Mouse (Mus musculus) heart, postnatal 0 days (tissue): ENCODE results near the gene Il1r1. TPM values are rescaled to one million over a fixed set of nuclear protein-coding genes. Genes with fewer than 3 reads are reported as not detected.

ENCODE experiments used
- ATAC-seq: fragments of 200-750 bp; cut with Nextera tagmentation; 2 replicates; pipeline ENCODE4 v1.8.0; 2017; ENCODE audit warnings: low read depth, moderate number of reproducible peaks, moderate library complexity; ENCODE audit not compliant: insufficient read depth
- DNase-seq: peaks from one replicate; pipeline ENCODE4 v3.0.0-alpha.2; 2016; ENCODE audit warnings: low spot score
- H3K27ac ChIP-seq: fragments of 300-500 bp; sonication (generic); 2 replicates; pipeline ENCODE4 v1.5.1; 2014; ENCODE audit warnings: low read depth, mild to moderate bottlenecking
- H3K27me3 ChIP-seq: fragments of 300-500 bp; sonication (generic); 2 replicates; pipeline ENCODE4 v1.6.1; 2014; ENCODE audit warnings: low read length, mixed read lengths; ENCODE audit not compliant: control insufficient read depth, insufficient read depth
- H3K36me3 ChIP-seq: fragments of 300-500 bp; sonication (generic); replicated peaks from 2 replicates; pipeline ENCODE4 v1.6.1; 2014; ENCODE audit warnings: low read length, mixed read lengths; ENCODE audit not compliant: control insufficient read depth, insufficient read depth
- H3K4me1 ChIP-seq: fragments of 300-500 bp; sonication (generic); 2 replicates; pipeline ENCODE4 v1.6.1; 2014; ENCODE audit warnings: antibody characterized with exemption; ENCODE audit not compliant: control insufficient read depth, insufficient read depth
- H3K4me2 ChIP-seq: fragments of 300-500 bp; sonication (generic); 2 replicates; pipeline ENCODE4 v1.6.1; 2014; ENCODE audit warnings: low read depth, mild to moderate bottlenecking, low read length, moderate library complexity
- H3K4me3 ChIP-seq: fragments of 300-500 bp; sonication (generic); 2 replicates; pipeline ENCODE4 v1.5.1; 2014; ENCODE audit warnings: low read depth, low read length
- H3K9ac ChIP-seq: fragments of 300-500 bp; sonication (generic); replicated peaks from 2 replicates; pipeline ENCODE4 v1.6.1; 2014; ENCODE audit warnings: low read depth, low read length, mixed read lengths
- H3K9me3 ChIP-seq: fragments of 300-500 bp; sonication (generic); replicated peaks from 2 replicates; pipeline ENCODE4 v1.6.1; 2016; ENCODE audit warnings: low read length; ENCODE audit not compliant: control insufficient read depth
- CTCF ChIP-seq: IDR thresholded peaks from 2 replicates; pipeline ENCODE4 v1.5.1; 2016; ENCODE audit warnings: antibody characterized with exemption, control low read depth, low read depth
- EP300 ChIP-seq: IDR thresholded peaks from 2 replicates; pipeline ENCODE4 v1.6.1; 2016; ENCODE audit warnings: antibody characterized with exemption, low read depth
- WGBS: fragments of 180-500 bp; shearing (Covaris S2); extraction: QIAGEN DNeasy Blood & Tissue Kit; methylation state at CpG from one replicate; pipeline ENCODE4 v1.1.7; 2014; 5-methylcytosine and 5-hydroxymethylcytosine counted together
- polyA plus RNA-seq: library from polyadenylated mRNA; unstranded; fragments of >200 nt; fragmentation: Nextera tagmentation; extraction: Ambion mirVana; gene quantifications from 2 replicates; pipeline ENCODE4 v1.2.1, GENCODE M21; 2015
- total RNA-seq: library from RNA; depleted of rRNA; stranded (reverse); fragments of >200 nt; gene quantifications from 2 replicates; pipeline ENCODE4 v1.2.3, GENCODE M21; 2014; ENCODE audit warnings: low replicate concordance

Gene Il1r1
- total and polyA plus RNA-seq, 2 experiments from 2014 or later = 4.7 to 5.6 TPM

DNA sequence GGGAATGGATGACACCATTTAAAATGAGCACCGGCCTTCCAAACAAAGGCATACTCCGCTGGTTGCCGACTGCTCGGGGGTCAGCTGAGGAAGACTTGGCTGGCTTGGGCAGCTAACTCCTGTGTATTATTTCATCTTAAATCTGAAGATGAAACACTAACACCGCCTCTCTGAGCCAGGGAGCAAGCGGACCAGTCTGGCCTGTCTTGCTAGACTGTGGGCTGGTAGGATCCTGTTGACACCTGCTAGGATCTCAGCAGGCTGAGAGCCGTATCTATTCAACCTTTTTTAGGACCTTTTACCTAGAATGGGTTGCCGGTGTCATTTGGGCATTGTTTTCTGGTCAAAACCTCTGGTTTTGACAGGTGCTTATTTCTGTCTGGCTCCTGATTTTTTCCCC, 92.8 kb downstream of the Il1r1 start:
- no peaks in the 10 kb centered on the region for H3K9me3 ChIP-seq
- TF ChIP-seq CTCF (no peak), EP300 (no peak)
- no peak overlapping the region for H3K27ac ChIP-seq
- H3K9ac ChIP-seq = no peak overlapping the region
- WGBS = 87% methylated on average over 8 of the region's 8 CpGs
- ATAC-seq (no peak), DNase-seq (no peak)
- no peaks in the 10 kb centered on the region for H3K4me1 ChIP-seq
- no peak overlapping the region for H3K4me3 ChIP-seq
- no peak overlapping the region for H3K4me2 ChIP-seq
- peaks cover 13% of the 10 kb centered on the region for H3K36me3 ChIP-seq
- no peaks in the 10 kb centered on the region for H3K27me3 ChIP-seq

GRCm38 (mm10) chr1:40321824-40322223, 96.9 kb downstream of the Il1r1 start:
- H3K27me3 ChIP-seq = peaks cover 17% of the 10 kb centered on the region
- no peak for DNase-seq
- 71% methylated on average over 6 of the region's 6 CpGs for WGBS

DNA sequence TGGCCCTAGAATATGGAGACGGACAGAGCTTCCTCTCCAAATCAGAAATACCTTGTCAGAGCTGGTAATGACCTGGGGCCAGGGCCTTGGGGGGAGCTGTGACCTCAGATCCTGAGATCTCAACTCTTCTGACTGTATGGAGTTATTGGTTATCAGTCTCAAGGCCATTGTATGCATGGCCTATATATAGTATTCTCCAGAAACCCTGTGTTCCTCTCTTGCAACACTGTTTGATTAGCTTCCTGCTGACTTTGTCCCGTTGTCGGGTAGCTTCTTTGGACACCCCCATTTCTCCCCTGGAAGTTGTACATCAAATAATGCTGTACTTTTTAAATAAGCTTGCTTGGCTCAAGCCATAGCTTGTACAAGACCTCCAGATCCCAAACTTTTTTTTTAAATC, 97.7 kb downstream of the Il1r1 start:
- Histone ChIP-seq H3K4me3 (no peak overlapping the region), H3K9ac (no peak overlapping the region), H3K27ac (no peak overlapping the region), H3K4me1 (peaks cover 10% of the 10 kb centered on the region; the same call in 1 of the 2 replicates), H3K27me3 (peaks cover 19% of the 10 kb centered on the region), H3K9me3 (no peaks in the 10 kb centered on the region), H3K4me2 (no peak overlapping the region), H3K36me3 (no peaks in the 10 kb centered on the region)
- TF ChIP-seq CTCF (no peak), EP300 (no peak)
- no peak for DNase-seq
- ATAC-seq = no peak
- WGBS = 73% methylated on average over 3 of the region's 3 CpGs

More at GRCm38 (mm10) chr1:40321824-40322223, 96.9 kb downstream of the Il1r1 start:
- no peak for ATAC-seq
- no peaks in the 10 kb centered on the region for H3K36me3 ChIP-seq
- H3K9ac ChIP-seq = no peak overlapping the region
- peaks cover 10% of the 10 kb centered on the region; the same call in 1 of the 2 replicates for H3K4me1 ChIP-seq
- H3K4me2 ChIP-seq = no peak overlapping the region
- H3K27ac ChIP-seq = no peak overlapping the region
- no peaks in the 10 kb centered on the region for H3K9me3 ChIP-seq
- no peak for TF ChIP-seq EP300
- no peak for TF ChIP-seq CTCF
- H3K4me3 ChIP-seq = no peak overlapping the region

- peak within 1 kb of the TSS; percentile 43 for H3K9ac ChIP-seq
- H3K4me1 ChIP-seq = peaks cover 10% of the 10 kb centered on the region; the same call in 1 of the 2 replicates
- H3K4me2 ChIP-seq = peak within 1 kb of the TSS; percentile 72
- TF ChIP-seq CTCF (no peak), EP300 (no peak)
- peak within 1 kb of the TSS; percentile 56 for H3K4me3 ChIP-seq
- DNase-seq = peak; percentile 69
- H3K9me3 ChIP-seq = no peaks in the 10 kb centered on the region
- 35% methylated on average over 6 of the region's 6 CpGs for WGBS
- no peaks in the 10 kb centered on the region for H3K36me3 ChIP-seq
- H3K27ac ChIP-seq = 0 out of 2 replicates have a peak within 1 kb of the TSS, but pooled peaks have one; percentile 14
- peaks cover 19% of the 10 kb centered on the region for H3K27me3 ChIP-seq
- ATAC-seq = peak; percentile 64; the same call in 1 of the 2 replicates
These were observed 99.6 kb downstream of the Il1r1 start, which contains the start of gene Il1rl2 for GRCm38 (mm10) chr1:40324457-40324856. Il1rl2 (plus strand) TSS chr1:40324610.

- DNase-seq = no peak
These were observed 100.2 kb downstream of the Il1r1 start for GRCm38 (mm10) chr1:40324955-40325702.

More at GRCm38 (mm10) chr1:40324955-40325702, 100.2 kb downstream of the Il1r1 start:
- WGBS = 6% methylated on average over 22 of the region's 22 CpGs
- TF ChIP-seq CTCF (no peak), EP300 (no peak)
- Histone ChIP-seq H3K4me1 (peaks cover 10% of the 10 kb centered on the region; the same call in 1 of the 2 replicates), H3K36me3 (no peaks in the 10 kb centered on the region), H3K27ac (no peak overlapping the region), H3K4me3 (peak overlapping the region; percentile 56), H3K4me2 (peak overlapping the region; percentile 72), H3K9me3 (no peaks in the 10 kb centered on the region), H3K9ac (peak overlapping the region; percentile 43), H3K27me3 (peaks cover 19% of the 10 kb centered on the region)
- no peak for ATAC-seq
